Comparison of ENCODE assay signal across 8 mouse cellular contexts in the genomic region with DNA sequence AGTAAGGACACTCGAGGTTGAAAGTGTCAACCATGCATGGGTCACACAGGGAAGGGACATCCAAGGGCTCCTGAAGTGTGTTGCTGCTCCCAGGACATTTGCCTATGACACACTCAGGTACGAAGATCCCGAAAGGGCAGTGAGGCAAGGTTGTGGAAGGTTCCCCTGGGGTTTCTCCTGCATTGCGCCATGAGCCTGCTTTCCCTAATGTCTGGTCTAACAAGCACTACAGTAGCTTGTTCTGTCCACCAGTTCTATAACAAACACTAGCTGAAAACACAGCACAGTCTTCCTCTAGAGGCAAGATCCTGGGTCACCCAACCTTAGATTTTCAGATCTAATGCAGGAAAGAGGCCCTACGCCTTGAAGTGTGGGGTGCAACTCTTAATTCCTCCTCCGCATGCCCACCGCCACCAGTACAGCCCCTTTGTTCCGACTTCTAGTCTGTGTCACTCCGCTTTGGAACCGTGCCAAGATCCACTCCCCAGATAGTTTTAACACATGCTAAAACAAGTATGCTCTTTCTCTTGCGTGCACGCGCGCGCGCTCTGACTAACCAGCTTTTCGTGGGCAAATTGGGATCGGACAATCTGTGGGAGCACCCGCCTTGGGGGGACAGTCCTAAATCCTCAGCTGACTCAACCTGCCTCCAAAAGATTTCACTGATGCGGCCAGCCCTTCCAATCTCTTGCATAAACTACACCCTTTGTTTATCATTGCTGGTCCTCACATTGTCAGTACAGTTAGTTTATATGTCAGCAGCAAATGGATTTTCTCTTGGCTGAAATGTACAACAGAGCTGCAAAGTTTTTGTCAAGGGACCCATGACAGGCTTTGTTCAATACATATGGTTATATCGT. TPM values are rescaled to one million over a fixed set of nuclear protein-coding genes. Genes with fewer than 3 reads are reported as not detected.
DNase-seq lines count a peak whose midpoint lies in the region; ATAC-seq and TF ChIP-seq lines count a peak whose summit lies in the region.

No protein-coding gene starts in this region.

- H3K4me3 ChIP-seq in limb, embryonic 12.5 days (replicated peaks): no peak overlapping the region
- no peak overlapping the region for H3K4me3 ChIP-seq in limb, embryonic 10.5 days
- H3K4me3 ChIP-seq in forebrain, postnatal 0 days (ENCODE audit: low read depth, low read length): no peak overlapping the region
- no peak overlapping the region; the same call in 1 of the 2 replicates for H3K4me3 ChIP-seq in heart, embryonic 16.5 days (ENCODE audit: low read length)

- peak overlapping the region; percentile 9; the same call in 1 of the 2 replicates for H3K27ac ChIP-seq in limb, embryonic 12.5 days
- no peak overlapping the region for H3K27ac ChIP-seq in limb, embryonic 10.5 days
- no peak overlapping the region for H3K27ac ChIP-seq in forebrain, postnatal 0 days (ENCODE audit: low read depth, low read length)
- H3K27ac ChIP-seq in heart, embryonic 16.5 days (ENCODE audit: low read length): peak overlapping the region; percentile 60

- DNase-seq in limb, embryonic 10.5 days (ENCODE audit: low spot score): no peak
- peak; percentile 71 for DNase-seq in forebrain, postnatal 0 days
- DNase-seq in lung, postnatal 10 days: peak; percentile 68
- no peak for DNase-seq in thymus, adult 18-20 months
- no peak for DNase-seq in spleen, postnatal 4 days (ENCODE audit: low spot score in 2 of 2)

- no peaks in the 10 kb centered on the region for H3K36me3 ChIP-seq in limb, embryonic 12.5 days
- no peaks in the 10 kb centered on the region for H3K36me3 ChIP-seq in limb, embryonic 10.5 days
- H3K36me3 ChIP-seq in forebrain, postnatal 0 days (ENCODE audit: insufficient read depth): no peaks in the 10 kb centered on the region
- H3K36me3 ChIP-seq in heart, embryonic 16.5 days (ENCODE audit: control insufficient read depth, insufficient read depth): no peaks in the 10 kb centered on the region

- no peak for TF ChIP-seq CTCF in forebrain, postnatal 0 days (IDR thresholded peaks at IDR 0.05; ENCODE audit: low read depth)

- no peaks in the 10 kb centered on the region for H3K27me3 ChIP-seq in limb, embryonic 12.5 days
- no peaks in the 10 kb centered on the region for H3K27me3 ChIP-seq in limb, embryonic 10.5 days (ENCODE audit: low read depth, poor library complexity, severe bottlenecking)
- no peaks in the 10 kb centered on the region for H3K27me3 ChIP-seq in forebrain, postnatal 0 days (ENCODE audit: insufficient read depth, low read length)
- no peaks in the 10 kb centered on the region for H3K27me3 ChIP-seq in heart, embryonic 16.5 days (ENCODE audit: control insufficient read depth, insufficient read depth, low read length)

- no peak overlapping the region for H3K4me2 ChIP-seq in limb, embryonic 12.5 days
- H3K4me2 ChIP-seq in forebrain, postnatal 0 days (ENCODE audit: low read depth): peak overlapping the region; percentile 31
- H3K4me2 ChIP-seq in heart, embryonic 16.5 days (ENCODE audit: low read depth, low read length): peak overlapping the region; percentile 49

- peaks cover 31% of the 10 kb centered on the region for H3K4me1 ChIP-seq in limb, embryonic 12.5 days (replicated peaks)
- H3K4me1 ChIP-seq in limb, embryonic 10.5 days: peaks cover 26% of the 10 kb centered on the region
- H3K4me1 ChIP-seq in forebrain, postnatal 0 days (ENCODE audit: insufficient read depth): peaks cover 5% of the 10 kb centered on the region; the same call in 1 of the 2 replicates
- peaks cover 35% of the 10 kb centered on the region for H3K4me1 ChIP-seq in heart, embryonic 16.5 days (ENCODE audit: control insufficient read depth, insufficient read depth, low read length)

- no peak for ATAC-seq in limb, embryonic 12.5 days (ENCODE audit: insufficient number of reproducible peaks, insufficient read depth, low FRiP score, low TSS enrichment, low read depth)
- peak; percentile 75 for ATAC-seq in forebrain, postnatal 0 days
- ATAC-seq in heart, embryonic 16.5 days (replicated peaks; ENCODE audit: extremely low read depth, insufficient read depth, low FRiP score): no peak; the same call in 1 of the 2 replicates
- no peak for ATAC-seq in erythroid progenitor cell, adult 5-6 weeks (replicated peaks; ENCODE audit: low FRiP score, poor library complexity, severe bottlenecking)

- H3K9me3 ChIP-seq in limb, embryonic 12.5 days: no peaks in the 10 kb centered on the region
- no peaks in the 10 kb centered on the region for H3K9me3 ChIP-seq in limb, embryonic 10.5 days (replicated peaks)
- H3K9me3 ChIP-seq in forebrain, postnatal 0 days (ENCODE audit: low read length): no peaks in the 10 kb centered on the region
- H3K9me3 ChIP-seq in heart, embryonic 16.5 days (replicated peaks; ENCODE audit: control insufficient read depth, low read length): no peaks in the 10 kb centered on the region

- no peak overlapping the region for H3K9ac ChIP-seq in limb, embryonic 12.5 days (replicated peaks)
- H3K9ac ChIP-seq in forebrain, postnatal 0 days: no peak overlapping the region
- H3K9ac ChIP-seq in heart, embryonic 16.5 days (ENCODE audit: low read length): no peak overlapping the region

- WGBS in limb, embryonic 12.5 days: 77% methylated on average over 21 of the region's 21 CpGs
- 92% methylated on average over 21 of the region's 21 CpGs for WGBS in limb, embryonic 10.5 days
- 55% methylated on average over 21 of the region's 21 CpGs for WGBS in forebrain, postnatal 0 days
- 54% methylated on average over 21 of the region's 21 CpGs for WGBS in heart, embryonic 16.5 days

RNA-seq across cellular contexts. Expression of gene Pgm5, which starts 10.0 kb away (rescaled TPM):
- 2.4 and 2.6 TPM in 2 replicates for polyA plus RNA-seq in limb, embryonic 12.5 days (2016; fragmentation: Nextera tagmentation; extraction: Ambion mirVana)
- 0.20 and 0.54 TPM in 2 replicates for polyA plus RNA-seq in limb, embryonic 10.5 days (2016; fragmentation: Nextera tagmentation; extraction: Ambion mirVana)
- 4.4 and 4.8 TPM in 2 replicates for total RNA-seq in forebrain, postnatal 0 days (2014; rRNA removed)
- polyA plus RNA-seq in forebrain, postnatal 0 days (2015; fragmentation: Nextera tagmentation; extraction: Ambion mirVana): 0.23 and 0.39 TPM in 2 replicates
- 5.1 and 5.2 TPM in 2 replicates for polyA plus RNA-seq in heart, embryonic 16.5 days (2015; fragmentation: Nextera tagmentation; extraction: Ambion mirVana)
- not detected in 2 replicates for total RNA-seq in erythroid progenitor cell, adult 5-6 weeks (2015; ENCODE audit: low replicate concordance)
- total RNA-seq in erythroid progenitor cell, adult 5-6 weeks (2017; ENCODE audit: low replicate concordance): not detected in 2 replicates

RNA-seq across cellular contexts. Expression of gene Gm10053, which starts 23.8 kb away (rescaled TPM):
- polyA plus RNA-seq in limb, embryonic 12.5 days (2016; fragmentation: Nextera tagmentation; extraction: Ambion mirVana): 218 and 220 TPM in 2 replicates
- polyA plus RNA-seq in limb, embryonic 10.5 days (2016; fragmentation: Nextera tagmentation; extraction: Ambion mirVana): 304 and 360 TPM in 2 replicates
- 39.2 and 65.9 TPM in 2 replicates for total RNA-seq in forebrain, postnatal 0 days (2014; rRNA removed)
- polyA plus RNA-seq in forebrain, postnatal 0 days (2015; fragmentation: Nextera tagmentation; extraction: Ambion mirVana): 285 and 302 TPM in 2 replicates
- 825 and 837 TPM in 2 replicates for polyA plus RNA-seq in heart, embryonic 16.5 days (2015; fragmentation: Nextera tagmentation; extraction: Ambion mirVana)
- 38.9 and 65.8 TPM in 2 replicates for total RNA-seq in erythroid progenitor cell, adult 5-6 weeks (2015; ENCODE audit: low replicate concordance)
- total RNA-seq in erythroid progenitor cell, adult 5-6 weeks (2017; ENCODE audit: low replicate concordance): 9.8 and 16.0 TPM in 2 replicates

RNA-seq across cellular contexts. Expression of gene Foxd4, which starts 49.3 kb away (rescaled TPM):
- not detected in 2 replicates for polyA plus RNA-seq in limb, embryonic 12.5 days (2016; fragmentation: Nextera tagmentation; extraction: Ambion mirVana)
- not detected in 2 replicates for polyA plus RNA-seq in limb, embryonic 10.5 days (2016; fragmentation: Nextera tagmentation; extraction: Ambion mirVana)
- total RNA-seq in forebrain, postnatal 0 days (2014; rRNA removed): not detected in 2 replicates
- polyA plus RNA-seq in forebrain, postnatal 0 days (2015; fragmentation: Nextera tagmentation; extraction: Ambion mirVana): not detected in 2 replicates
- not detected in 2 replicates for polyA plus RNA-seq in heart, embryonic 16.5 days (2015; fragmentation: Nextera tagmentation; extraction: Ambion mirVana)
- total RNA-seq in erythroid progenitor cell, adult 5-6 weeks (2015; ENCODE audit: low replicate concordance): 1.1 TPM in 1 of 2 replicates, not detected in the other
- total RNA-seq in erythroid progenitor cell, adult 5-6 weeks (2017; ENCODE audit: low replicate concordance): not detected in 2 replicates

Comparison
In these comparisons a context has a peak if more than half of its experiments do, and no peak if none do; other contexts are left out.
1. H3K27ac ChIP-seq: peak in limb, embryonic 12.5 days (single experiment) and heart, embryonic 16.5 days (single experiment); none in limb, embryonic 10.5 days (single experiment) and forebrain, postnatal 0 days (single experiment).
2. DNase-seq: peak in forebrain, postnatal 0 days (single experiment) and lung, postnatal 10 days (single experiment); none in limb, embryonic 10.5 days (single experiment), thymus, adult 18-20 months (0 of 2) and spleen, postnatal 4 days (0 of 2).